Mouse (Mus musculus) midbrain, embryonic 14.5 days (tissue): ENCODE results near the gene Yy1. TPM values are rescaled to one million over a fixed set of nuclear protein-coding genes. Genes with fewer than 3 reads are reported as not detected.

Source experiments
- ATAC-seq: fragments of 200-750 bp; cut with Nextera tagmentation; 2 replicates; pipeline ENCODE4 v1.8.0; 2017; ENCODE audit warnings: moderate number of reproducible peaks, moderate library complexity; ENCODE audit not compliant: low FRiP score, low TSS enrichment
- DNase-seq: peaks from one replicate; pipeline ENCODE4 v3.0.0-alpha.2; 2015
- H3K27ac ChIP-seq: fragments of 300-500 bp; sonication (generic); replicated peaks from 2 replicates; pipeline ENCODE4 v1.5.1; 2014; ENCODE audit warnings: mild to moderate bottlenecking, low read depth, low read length, moderate library complexity
- H3K27me3 ChIP-seq: fragments of 300-500 bp; sonication (generic); 2 replicates; pipeline ENCODE4 v1.6.1; 2014; ENCODE audit warnings: low read length, control low read depth, mixed read lengths; ENCODE audit not compliant: control insufficient read depth, insufficient read depth
- H3K36me3 ChIP-seq: fragments of 300-500 bp; sonication (generic); 2 replicates; pipeline ENCODE4 v1.6.1; 2014; ENCODE audit warnings: low read length, control low read depth; ENCODE audit not compliant: control insufficient read depth, insufficient read depth
- H3K4me1 ChIP-seq: fragments of 300-500 bp; sonication (generic); 2 replicates; pipeline ENCODE4 v1.6.1; 2014; ENCODE audit warnings: mild to moderate bottlenecking, antibody characterized with exemption, low read length, control low read depth; ENCODE audit not compliant: control insufficient read depth, insufficient read depth
- H3K4me2 ChIP-seq: fragments of 300-500 bp; sonication (generic); 2 replicates; pipeline ENCODE4 v1.6.1; 2014; ENCODE audit warnings: mild to moderate bottlenecking, low read length, moderate library complexity
- H3K4me3 ChIP-seq: fragments of 300-500 bp; sonication (generic); replicated peaks from 2 replicates; pipeline ENCODE4 v1.5.1; 2014; ENCODE audit warnings: low read depth, low read length
- H3K9ac ChIP-seq: fragments of 300-500 bp; sonication (generic); replicated peaks from 2 replicates; pipeline ENCODE4 v1.6.1; 2014; ENCODE audit warnings: mild to moderate bottlenecking, low read length, moderate library complexity
- H3K9me3 ChIP-seq: fragments of 300-500 bp; sonication (generic); 2 replicates; pipeline ENCODE4 v1.6.1; 2016; ENCODE audit warnings: low read length, control low read depth, mixed read lengths; ENCODE audit not compliant: control insufficient read depth
- WGBS: fragments of 180-500 bp; shearing (Covaris S2); extraction: QIAGEN DNeasy Blood & Tissue Kit; methylation state at CpG from one replicate; pipeline ENCODE4 v1.1.7; 2014; 5-methylcytosine and 5-hydroxymethylcytosine counted together
- polyA plus RNA-seq: library from polyadenylated mRNA; unstranded; fragments of >200 nt; fragmentation: Nextera tagmentation; extraction: Ambion mirVana; gene quantifications from 2 replicates; pipeline ENCODE4 v1.2.1, GENCODE M21; 2014

Gene Yy1
- polyA plus RNA-seq, 1 experiment from 2014 or later: 15.1 TPM

DNA sequence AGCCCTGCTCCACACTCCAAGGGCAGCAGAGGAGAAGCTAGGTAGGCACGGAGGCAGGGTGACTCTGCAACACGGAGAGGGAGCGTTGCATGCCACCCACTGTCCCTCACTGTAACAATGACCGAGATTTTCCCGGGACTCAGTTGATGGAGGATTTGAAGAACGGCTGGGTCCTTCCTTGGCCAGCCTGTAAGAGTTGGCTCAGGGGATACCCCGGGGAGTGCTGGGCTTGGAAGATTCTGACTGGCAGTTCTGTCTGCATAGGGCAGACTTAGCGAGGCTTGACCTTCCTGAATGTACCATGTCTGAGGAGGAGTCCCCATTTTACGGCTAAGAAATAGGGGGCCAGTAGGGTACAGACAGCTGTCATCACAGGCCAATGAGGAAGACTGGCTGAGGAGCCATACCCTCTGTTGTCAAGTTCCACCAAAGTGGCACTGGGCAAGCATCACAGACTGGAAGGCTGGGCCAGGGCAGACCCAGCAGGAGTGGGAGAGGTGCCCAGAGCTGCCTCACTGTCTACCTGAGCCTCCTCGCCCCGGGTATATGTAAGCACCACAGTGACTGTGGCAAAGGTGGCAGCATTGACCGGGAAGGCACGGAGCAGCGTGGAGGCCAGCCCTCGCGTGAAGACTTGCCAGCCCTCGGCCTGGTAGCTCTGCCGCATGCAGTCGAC lies 33.6 kb downstream of the Yy1 start:
- H3K27me3 ChIP-seq: no peaks in the 10 kb centered on the region
- no peaks in the 10 kb centered on the region for H3K4me1 ChIP-seq
- H3K4me3 ChIP-seq: no peak overlapping the region
- 95% methylated on average over 19 of the region's 19 CpGs for WGBS
- H3K4me2 ChIP-seq: no peak overlapping the region
- H3K9ac ChIP-seq: no peak overlapping the region
- no peak for ATAC-seq
- no peak overlapping the region for H3K27ac ChIP-seq
- peaks cover 20% of the 10 kb centered on the region for H3K36me3 ChIP-seq
- H3K9me3 ChIP-seq: no peaks in the 10 kb centered on the region
- DNase-seq: no peak

GRCm38 (mm10) chr12:108826958-108827535 lies 34.3 kb downstream of the Yy1 start:
- DNase-seq (no peak), ATAC-seq (no peak)
- WGBS: 95% methylated on average over 28 of the region's 28 CpGs
- Histone ChIP-seq H3K9ac (no peak overlapping the region), H3K4me1 (no peaks in the 10 kb centered on the region), H3K4me3 (no peak overlapping the region), H3K27ac (no peak overlapping the region), H3K27me3 (no peaks in the 10 kb centered on the region), H3K4me2 (no peak overlapping the region), H3K9me3 (no peaks in the 10 kb centered on the region), H3K36me3 (peaks cover 20% of the 10 kb centered on the region)

- WGBS: 95% methylated on average over 6 of the region's 6 CpGs
- H3K4me3 ChIP-seq: no peak overlapping the region
- H3K9me3 ChIP-seq: no peaks in the 10 kb centered on the region
- no peak for DNase-seq
- no peak overlapping the region for H3K27ac ChIP-seq
- no peak for ATAC-seq
- no peak overlapping the region for H3K9ac ChIP-seq
- no peaks in the 10 kb centered on the region for H3K27me3 ChIP-seq
- no peaks in the 10 kb centered on the region for H3K4me1 ChIP-seq
- no peak overlapping the region for H3K4me2 ChIP-seq
- H3K36me3 ChIP-seq: peaks cover 20% of the 10 kb centered on the region
Observed at GRCm38 (mm10) chr12:108827641-108828040, 34.9 kb downstream of the Yy1 start.

- H3K27me3 ChIP-seq: no peaks in the 10 kb centered on the region
- H3K9me3 ChIP-seq: no peaks in the 10 kb centered on the region
- H3K4me2 ChIP-seq: no peak overlapping the region
- ATAC-seq (no peak), DNase-seq (no peak)
- no peak overlapping the region for H3K9ac ChIP-seq
- peaks cover 20% of the 10 kb centered on the region for H3K36me3 ChIP-seq
- H3K4me3 ChIP-seq: no peak overlapping the region
- no peak overlapping the region for H3K27ac ChIP-seq
- peaks cover 5% of the 10 kb centered on the region; the same call in 1 of the 2 replicates for H3K4me1 ChIP-seq
- WGBS: 77% methylated on average over 5 of the region's 5 CpGs
Observed at GRCm38 (mm10) chr12:108829636-108830035, 36.9 kb downstream of the Yy1 start.

- Histone ChIP-seq H3K9me3 (no peaks in the 10 kb centered on the region), H3K4me2 (no peak overlapping the region), H3K27ac (no peak overlapping the region), H3K36me3 (peaks cover 20% of the 10 kb centered on the region), H3K4me3 (no peak overlapping the region), H3K27me3 (no peaks in the 10 kb centered on the region), H3K4me1 (peaks cover 9% of the 10 kb centered on the region; the same call in 1 of the 2 replicates), H3K9ac (no peak overlapping the region)
- DNase-seq (no peak), ATAC-seq (no peak)
- WGBS: 91% methylated on average over 6 of the region's 6 CpGs
Observed at GRCm38 (mm10) chr12:108830358-108830757, 37.6 kb downstream of the Yy1 start.

DNA sequence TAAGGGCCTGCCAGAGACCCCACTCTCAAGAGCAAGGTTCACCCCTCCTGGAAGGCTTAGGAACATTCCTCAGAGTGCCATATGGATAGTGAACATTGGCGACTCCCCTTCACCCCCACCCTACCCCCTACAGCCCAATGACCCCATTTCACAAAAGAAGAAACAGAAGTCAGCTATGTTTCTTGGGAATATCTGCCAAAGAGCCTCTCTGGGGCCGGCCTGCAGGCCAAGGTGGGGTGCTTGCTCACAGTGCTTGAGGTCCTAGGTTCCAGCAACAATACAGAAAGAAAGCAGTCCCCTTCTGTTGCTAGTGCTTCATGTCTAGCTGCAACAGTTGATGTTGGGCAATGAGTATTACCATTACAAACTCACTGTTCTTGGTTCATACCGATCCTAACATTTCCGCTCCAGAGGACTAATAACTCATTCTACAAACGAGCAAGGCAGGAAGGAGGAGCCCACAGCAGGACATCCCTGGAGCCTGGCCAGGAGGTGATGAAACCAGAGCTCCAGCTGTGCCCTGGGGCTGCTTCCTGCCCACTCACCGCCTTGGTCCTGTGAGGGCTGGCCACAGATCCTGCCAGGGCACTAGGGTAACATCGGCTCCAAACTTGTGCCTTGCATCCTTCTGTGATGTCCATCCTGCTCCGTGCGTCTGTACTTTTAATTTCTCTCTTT lies 39.3 kb downstream of the Yy1 start:
- Histone ChIP-seq H3K36me3 (peaks cover 6% of the 10 kb centered on the region), H3K4me3 (no peak overlapping the region), H3K4me2 (no peak overlapping the region), H3K9ac (no peak overlapping the region), H3K9me3 (no peaks in the 10 kb centered on the region), H3K27me3 (no peaks in the 10 kb centered on the region), H3K27ac (no peak overlapping the region), H3K4me1 (peaks cover 18% of the 10 kb centered on the region)
- ATAC-seq (no peak), DNase-seq (no peak)
- 75% methylated on average over 9 of the region's 9 CpGs for WGBS

DNA sequence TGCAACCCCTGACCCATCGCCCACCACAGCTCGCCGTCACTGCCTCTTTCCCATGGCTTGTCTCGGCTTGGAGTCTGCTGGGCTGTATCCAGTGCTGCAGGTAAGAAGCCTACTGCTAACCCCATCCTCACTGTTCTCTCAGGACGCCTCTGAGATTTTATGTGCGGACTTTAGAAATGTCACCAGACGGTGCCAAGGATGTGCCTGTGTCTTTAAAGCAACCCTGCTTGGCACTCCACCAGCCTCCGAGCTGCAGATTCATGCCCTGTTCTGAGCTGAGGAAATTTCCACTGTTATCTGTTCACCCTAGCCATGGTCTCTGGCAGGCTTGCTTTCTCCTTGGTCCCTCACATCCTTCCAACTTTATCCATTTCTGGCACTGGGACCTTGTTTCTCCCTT lies 40.1 kb downstream of the Yy1 start:
- ATAC-seq: no peak
- Histone ChIP-seq H3K4me1 (peaks cover 25% of the 10 kb centered on the region), H3K27me3 (no peaks in the 10 kb centered on the region), H3K9ac (no peak overlapping the region), H3K4me2 (no peak overlapping the region), H3K36me3 (peaks cover 4% of the 10 kb centered on the region; the same call in 1 of the 2 replicates), H3K4me3 (no peak overlapping the region), H3K9me3 (no peaks in the 10 kb centered on the region), H3K27ac (no peak overlapping the region)
- DNase-seq: no peak
- 85% methylated on average over 8 of the region's 8 CpGs for WGBS

DNA sequence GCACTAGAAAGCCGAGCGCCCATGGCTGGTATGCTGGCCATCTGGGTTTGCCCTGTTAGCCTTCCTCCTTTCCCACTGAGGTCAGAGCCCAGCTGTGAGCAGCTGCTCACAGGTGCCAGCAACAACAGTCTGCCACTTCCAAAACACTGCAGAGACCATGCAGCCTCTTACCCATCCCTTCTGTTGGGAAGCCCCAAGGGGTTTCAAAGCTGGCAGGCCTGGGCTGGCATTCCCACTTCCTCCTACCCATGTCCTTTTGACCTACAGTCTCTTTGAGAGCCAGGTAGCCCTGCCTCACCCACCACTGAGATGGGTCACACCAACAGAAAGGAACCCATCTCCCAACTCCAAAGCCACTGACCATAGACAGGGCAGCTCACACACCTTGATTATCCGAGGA lies 40.6 kb downstream of the Yy1 start:
- no peaks in the 10 kb centered on the region for H3K9me3 ChIP-seq
- 89% methylated on average over 3 of the region's 3 CpGs for WGBS
- H3K4me1 ChIP-seq: peaks cover 30% of the 10 kb centered on the region
- no peak overlapping the region for H3K4me3 ChIP-seq
- H3K27me3 ChIP-seq: no peaks in the 10 kb centered on the region
- H3K36me3 ChIP-seq: peaks cover 2% of the 10 kb centered on the region; the same call in 1 of the 2 replicates
- DNase-seq: no peak
- H3K4me2 ChIP-seq: no peak overlapping the region
- ATAC-seq: no peak
- H3K27ac ChIP-seq: no peak overlapping the region
- no peak overlapping the region for H3K9ac ChIP-seq
